Mouse (Mus musculus) G1E (cell line): ENCODE results near the gene Nup153. TPM values are rescaled to one million over a fixed set of nuclear protein-coding genes. Genes with fewer than 3 reads are reported as not detected.
A peak's percentile ranks its signal among the peaks of the same experiment; 100 is the strongest.

Experiments
- ATAC-seq: 2 replicates; pipeline ENCODE4 v1.8.0; 2016; ENCODE audit warnings: mild to moderate bottlenecking; ENCODE audit not compliant: insufficient number of reproducible peaks, poor library complexity, low FRiP score, severe bottlenecking; ENCODE audit errors: extremely low read depth
- DNase-seq: peaks from one replicate; pipeline ENCODE4 v3.0.0; 2012; ENCODE audit warnings: low spot score
- H3K27me3 ChIP-seq: 2 replicates; pipeline ENCODE4 v1.6.1; 2012; ENCODE audit warnings: mild to moderate bottlenecking, low read length, inconsistent platforms; ENCODE audit not compliant: insufficient read depth
- H3K36me3 ChIP-seq: replicated peaks from 2 replicates; pipeline ENCODE3; 2012; ENCODE audit warnings: mild to moderate bottlenecking, inconsistent platforms
- H3K4me1 ChIP-seq: 2 replicates; pipeline ENCODE4 v1.6.1; 2012; ENCODE audit warnings: low read depth, low read length, inconsistent platforms, mixed read lengths; ENCODE audit not compliant: insufficient read depth
- H3K4me3 ChIP-seq: 2 replicates; pipeline ENCODE4 v1.5.1; 2012; ENCODE audit warnings: low read depth, mild to moderate bottlenecking, inconsistent platforms, low read length, moderate library complexity, mixed read lengths
- H3K9me3 ChIP-seq: replicated peaks from 2 replicates; pipeline ENCODE4 v1.6.1; 2012; ENCODE audit warnings: inconsistent platforms
- CTCF ChIP-seq: IDR thresholded peaks from 2 replicates; pipeline ENCODE4 v1.5.1; 2012; ENCODE audit warnings: low read depth, low read length, inconsistent platforms, mixed read lengths
- GATA1 ChIP-seq: IDR thresholded peaks from 2 replicates; pipeline ENCODE4 v1.6.1; 2012; ENCODE audit warnings: borderline replicate concordance, low read length, inconsistent platforms, mixed read lengths
- GATA2 ChIP-seq: IDR thresholded peaks from 2 replicates; pipeline ENCODE4 v1.6.1; 2012; ENCODE audit warnings: low read depth, low read length, inconsistent platforms, borderline replicate concordance
- POLR2AphosphoS5 ChIP-seq: IDR thresholded peaks from 2 replicates; pipeline ENCODE4 v1.6.1; 2012; ENCODE audit warnings: low read depth, low read length, inconsistent platforms; ENCODE audit not compliant: insufficient replicate concordance
- TAL1 ChIP-seq: conservative IDR thresholded peaks from 2 replicates; pipeline ENCODE4 v1.6.1; 2012; ENCODE audit warnings: low read depth, low read length, inconsistent platforms, mixed read lengths
- polyA plus RNA-seq: library from polyadenylated mRNA; stranded (reverse); fragments of >175 nt; gene quantifications from 2 replicates; pipeline ENCODE4 v1.2.3, GENCODE M21; 2012
- total RNA-seq, 2 experiments: library from RNA; stranded (forward) in 1 of 2; stranded (reverse) in 1 of 2; fragments of 200-1000 nt in 1 of 2; fragments of >200 nt in 1 of 2; fragmentation: Nextera tagmentation in 1 of 2; gene quantifications; 2 replicates each; pipeline ENCODE4 v1.2.3; 2014 to 2017

Gene Nup153
- total and polyA plus RNA-seq, 3 experiments: 21.1 to 235 (median 92.3) TPM

DNA sequence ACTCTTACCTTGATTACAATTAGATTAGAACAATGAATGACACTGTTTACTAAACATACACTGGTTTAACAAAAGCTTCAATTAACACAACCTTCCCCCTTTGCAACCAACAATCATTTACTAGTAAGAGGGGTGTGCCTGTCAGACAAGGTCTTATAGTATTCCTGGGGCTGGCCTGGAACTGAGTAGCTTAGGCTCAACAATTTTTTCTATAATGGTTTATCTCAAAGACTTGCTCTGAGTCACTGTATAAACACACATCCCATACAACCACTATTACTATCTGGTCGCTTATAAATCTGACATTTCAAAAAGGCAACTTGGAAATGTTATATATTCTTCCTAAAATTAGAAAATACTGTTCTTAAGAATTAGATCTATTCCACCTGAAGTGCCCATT is 44.4 kb downstream of the Nup153 start:
- no peak for TF ChIP-seq GATA2
- TF ChIP-seq CTCF: no peak
- TF ChIP-seq TAL1: no peak
- TF ChIP-seq POLR2AphosphoS5: no peak
- TF ChIP-seq GATA1: no peak
- ATAC-seq: no peak
- DNase-seq: no peak

DNA sequence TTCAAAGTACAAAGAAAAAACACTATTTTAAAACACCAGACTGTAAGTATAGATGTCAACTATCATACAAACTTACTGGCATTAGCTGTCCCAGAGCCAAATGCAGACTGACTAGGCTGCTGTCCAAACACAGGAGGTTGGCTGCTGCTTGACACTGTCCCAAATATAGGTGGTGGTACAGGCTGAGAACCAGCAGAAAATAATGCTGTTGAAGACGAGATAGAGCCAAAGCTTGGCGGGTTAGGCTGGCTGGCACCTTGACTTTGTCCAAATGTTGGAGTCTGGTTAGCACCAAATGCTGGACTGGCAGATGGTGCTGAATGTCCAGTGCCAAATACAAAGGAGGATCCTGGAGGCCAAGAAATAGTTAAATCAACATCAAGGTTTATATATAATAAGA is 44.8 kb downstream of the Nup153 start:
- peaks cover 6% of the 10 kb centered on the region for H3K4me1 ChIP-seq
- peaks cover 83% of the 10 kb centered on the region for H3K36me3 ChIP-seq
- no peaks in the 10 kb centered on the region for H3K27me3 ChIP-seq
- ATAC-seq: no peak
- no peaks in the 10 kb centered on the region for H3K9me3 ChIP-seq
- H3K4me3 ChIP-seq: no peak overlapping the region
- TF ChIP-seq POLR2AphosphoS5 (no peak), TAL1 (no peak), CTCF (no peak), GATA1 (no peak), GATA2 (no peak)
- DNase-seq: no peak

More for the DNA sequence above, 44.4 kb downstream of the Nup153 start:
- no peaks in the 10 kb centered on the region for H3K27me3 ChIP-seq
- H3K4me3 ChIP-seq: no peak overlapping the region
- no peaks in the 10 kb centered on the region for H3K9me3 ChIP-seq
- H3K4me1 ChIP-seq: peaks cover 3% of the 10 kb centered on the region; the same call in 1 of the 2 replicates
- peaks cover 81% of the 10 kb centered on the region for H3K36me3 ChIP-seq

DNA sequence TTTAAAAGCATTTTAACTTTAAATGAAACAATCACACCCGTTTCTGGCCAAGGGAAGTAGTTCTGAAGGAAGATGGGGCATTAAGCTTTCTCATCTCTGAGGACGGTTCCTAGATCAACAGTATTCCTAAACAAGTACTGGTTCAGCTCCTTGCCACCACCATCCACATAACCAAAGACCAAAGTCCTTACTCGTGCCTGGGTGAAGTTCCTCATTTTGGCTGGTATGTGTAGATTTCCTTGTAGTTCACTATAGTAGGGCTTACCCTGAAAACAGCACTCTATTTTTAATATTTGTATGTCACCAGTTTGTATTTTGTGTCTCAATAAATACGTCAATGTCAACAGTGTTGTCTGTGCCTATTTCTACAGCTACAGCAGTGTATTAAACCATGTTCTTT is 50.0 kb downstream of the Nup153 start:
- no peak for ATAC-seq
- H3K36me3 ChIP-seq: peaks cover 72% of the 10 kb centered on the region
- no peak for DNase-seq

DNA sequence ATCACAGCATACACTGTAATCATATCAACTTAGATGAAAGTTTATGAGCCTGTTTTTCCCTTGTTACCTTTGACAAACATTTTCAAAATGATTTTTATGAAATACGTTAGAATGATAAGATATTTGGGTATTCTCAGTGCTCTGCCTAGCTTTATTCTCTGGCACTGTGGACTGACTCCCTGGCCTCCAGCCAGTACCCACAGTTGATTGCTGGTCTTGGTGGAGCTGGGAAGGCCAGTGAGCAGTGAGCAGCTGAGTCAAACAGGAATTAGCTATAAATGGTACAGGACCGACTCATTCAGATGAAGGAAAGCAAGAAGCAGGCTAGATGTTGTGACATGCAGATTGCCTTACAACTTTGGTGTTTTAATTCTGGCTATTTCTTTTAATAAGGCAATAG is 53.1 kb downstream of the Nup153 start:
- H3K4me1 ChIP-seq: peaks cover 19% of the 10 kb centered on the region
- no peaks in the 10 kb centered on the region for H3K9me3 ChIP-seq
- ATAC-seq (no peak), DNase-seq (no peak)
- no peaks in the 10 kb centered on the region for H3K27me3 ChIP-seq
- H3K4me3 ChIP-seq: no peak overlapping the region
- H3K36me3 ChIP-seq: peaks cover 67% of the 10 kb centered on the region
- TF ChIP-seq CTCF (no peak), GATA1 (no peak), TAL1 (no peak), POLR2AphosphoS5 (no peak), GATA2 (no peak)

More for the DNA sequence above, 50.0 kb downstream of the Nup153 start:
- Histone ChIP-seq H3K27me3 (no peaks in the 10 kb centered on the region), H3K4me3 (no peak overlapping the region), H3K4me1 (peaks cover 13% of the 10 kb centered on the region), H3K9me3 (no peaks in the 10 kb centered on the region)
- TF ChIP-seq CTCF: no peak
- TF ChIP-seq GATA2: no peak
- no peak for TF ChIP-seq GATA1
- no peak for TF ChIP-seq POLR2AphosphoS5
- TF ChIP-seq TAL1: no peak

DNA sequence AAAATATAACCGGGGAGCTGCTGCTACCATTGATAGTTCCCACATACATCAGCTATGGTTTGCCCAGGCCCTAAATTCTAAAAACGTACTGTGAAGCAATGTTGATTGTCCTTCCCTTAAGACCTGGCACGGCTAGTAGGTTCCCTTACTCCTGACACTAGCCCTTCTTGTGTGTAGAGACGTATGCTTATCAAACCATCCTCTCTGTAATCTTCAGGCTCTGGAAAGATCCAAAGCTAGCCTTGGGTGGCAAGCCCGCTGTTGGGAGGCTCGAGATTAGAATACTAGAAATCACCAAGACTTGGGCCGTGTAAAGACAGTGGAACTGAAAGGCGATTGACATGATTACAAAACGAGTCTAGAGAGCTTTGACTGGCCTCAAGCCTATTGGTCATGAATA is 57.2 kb downstream of the Nup153 start:
- Histone ChIP-seq H3K4me3 (peak overlapping the region; percentile 96), H3K9me3 (no peaks in the 10 kb centered on the region), H3K36me3 (peaks cover 42% of the 10 kb centered on the region), H3K27me3 (no peaks in the 10 kb centered on the region), H3K4me1 (peaks cover 18% of the 10 kb centered on the region)
- ATAC-seq (no peak; the same call in 1 of the 2 replicates), DNase-seq (peak; percentile 6)
- no peak for TF ChIP-seq GATA1
- no peak for TF ChIP-seq POLR2AphosphoS5
- TF ChIP-seq TAL1: no peak
- TF ChIP-seq GATA2: no peak
- TF ChIP-seq CTCF: no peak

DNA sequence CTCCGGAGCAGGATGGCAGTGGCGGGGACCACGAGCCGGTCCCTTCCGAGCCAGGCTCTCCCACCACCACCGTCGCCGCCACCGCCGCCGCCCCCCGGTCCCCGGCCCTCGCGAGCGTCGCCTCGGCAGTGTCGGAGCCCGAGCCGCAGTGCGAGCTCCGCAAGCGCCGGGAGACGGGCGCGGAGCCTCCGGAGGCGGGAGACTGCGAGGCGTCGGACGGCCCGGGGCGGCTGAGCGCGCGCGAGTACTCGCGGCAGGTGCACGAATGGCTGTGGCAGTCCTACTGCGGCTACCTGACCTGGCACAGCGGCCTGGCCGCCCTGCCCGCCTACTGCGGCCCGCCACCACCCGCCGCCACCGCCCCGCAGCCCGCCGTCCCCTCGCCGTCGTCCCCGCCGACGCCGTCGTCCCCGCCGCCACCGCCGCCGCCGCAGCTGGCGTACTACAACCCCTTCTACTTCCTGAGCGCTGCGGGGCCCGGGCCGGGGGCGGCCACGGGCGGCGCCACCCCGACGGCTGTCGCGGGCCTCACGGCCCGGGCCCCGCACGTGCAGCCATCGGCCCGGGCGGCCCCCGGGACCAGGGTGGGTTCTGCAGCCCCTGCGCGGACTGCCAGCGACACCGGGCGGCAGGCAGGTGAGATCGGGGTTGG is 58.0 kb downstream of the Nup153 start:
- DNase-seq (peak; percentile 37), ATAC-seq (no peak)
- H3K4me3 ChIP-seq: peak overlapping the region; percentile 96
- no peaks in the 10 kb centered on the region for H3K9me3 ChIP-seq
- peaks cover 5% of the 10 kb centered on the region; the same call in 1 of the 2 replicates for H3K27me3 ChIP-seq
- H3K4me1 ChIP-seq: peaks cover 18% of the 10 kb centered on the region
- no peak for TF ChIP-seq GATA2
- TF ChIP-seq TAL1: no peak
- no peak for TF ChIP-seq POLR2AphosphoS5
- no peak for TF ChIP-seq CTCF
- no peak for TF ChIP-seq GATA1
- peaks cover 35% of the 10 kb centered on the region for H3K36me3 ChIP-seq
